Mouse (Mus musculus): ENCODE data around the gene Fstl5. TPM values are rescaled to one million over a fixed set of nuclear protein-coding genes. Genes with fewer than 3 reads are reported as not detected.
"Not testable (repeated sequence)": the region's sequence is repeated elsewhere in the genome, so short reads cannot be mapped to it uniquely, and the experiment has no call there.

The Fstl5 gene
- polyA plus RNA-seq, 1 experiment from 2014 or later = 34.6 TPM

GRCm38 (mm10) chr3:76316991-76317390 is 242.9 kb downstream of the Fstl5 start:
- H3K36me3 ChIP-seq = no peaks in the 10 kb centered on the region
- H3K4me3 ChIP-seq = no peak overlapping the region
- no peak overlapping the region for H3K9ac ChIP-seq (replicated peaks)
- no peak overlapping the region for H3K27ac ChIP-seq (replicated peaks)
- no peak for ATAC-seq (replicated peaks)
- no peaks in the 10 kb centered on the region for H3K9me3 ChIP-seq
- 91% methylated on average over 3 of the region's 3 CpGs for WGBS
- no peak overlapping the region for H3K4me2 ChIP-seq (replicated peaks)
- H3K4me1 ChIP-seq = no peaks in the 10 kb centered on the region
- H3K27me3 ChIP-seq = no peaks in the 10 kb centered on the region

DNA sequence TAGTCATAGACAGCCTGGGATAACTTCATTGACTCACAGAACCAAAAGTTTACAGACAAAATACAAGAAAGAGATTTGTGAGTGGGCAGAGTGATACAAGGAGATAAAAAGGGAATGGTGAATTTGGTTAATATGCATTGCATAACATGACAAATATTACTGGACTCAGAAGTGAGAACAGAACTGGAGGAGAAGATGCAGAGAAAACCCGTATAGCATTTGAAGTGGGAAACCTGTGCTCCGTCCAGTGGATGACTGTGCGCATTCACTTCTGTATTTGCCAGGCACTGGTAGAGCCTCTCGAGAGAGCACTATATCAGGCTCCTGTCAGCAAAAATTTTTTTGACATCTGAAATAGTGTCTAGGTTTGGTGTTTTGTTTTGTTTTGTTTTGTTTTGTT is 245.5 kb downstream of the Fstl5 start:
- no peak overlapping the region for H3K4me2 ChIP-seq (replicated peaks)
- ATAC-seq (replicated peaks) = no peak

GRCm38 (mm10) chr3:76322431-76322830 is 248.4 kb downstream of the Fstl5 start:
- 83% methylated on average over 1 of the region's 1 CpGs for WGBS
- Histone ChIP-seq H3K4me3 (no peak overlapping the region), H3K27me3 (no peaks in the 10 kb centered on the region), H3K27ac (replicated peaks) (no peak overlapping the region), H3K9me3 (no peaks in the 10 kb centered on the region), H3K36me3 (no peaks in the 10 kb centered on the region), H3K4me2 (replicated peaks) (no peak overlapping the region), H3K9ac (replicated peaks) (no peak overlapping the region), H3K4me1 (no peaks in the 10 kb centered on the region)
- no peak for ATAC-seq (replicated peaks)

More for the DNA sequence above, 245.5 kb downstream of the Fstl5 start:
- Histone ChIP-seq H3K36me3 (no peaks in the 10 kb centered on the region), H3K27me3 (no peaks in the 10 kb centered on the region), H3K4me1 (no peaks in the 10 kb centered on the region), H3K9ac (replicated peaks) (no peak overlapping the region), H3K9me3 (no peaks in the 10 kb centered on the region), H3K27ac (replicated peaks) (no peak overlapping the region), H3K4me3 (no peak overlapping the region)
- 95% methylated on average over 4 of the region's 4 CpGs for WGBS

DNA sequence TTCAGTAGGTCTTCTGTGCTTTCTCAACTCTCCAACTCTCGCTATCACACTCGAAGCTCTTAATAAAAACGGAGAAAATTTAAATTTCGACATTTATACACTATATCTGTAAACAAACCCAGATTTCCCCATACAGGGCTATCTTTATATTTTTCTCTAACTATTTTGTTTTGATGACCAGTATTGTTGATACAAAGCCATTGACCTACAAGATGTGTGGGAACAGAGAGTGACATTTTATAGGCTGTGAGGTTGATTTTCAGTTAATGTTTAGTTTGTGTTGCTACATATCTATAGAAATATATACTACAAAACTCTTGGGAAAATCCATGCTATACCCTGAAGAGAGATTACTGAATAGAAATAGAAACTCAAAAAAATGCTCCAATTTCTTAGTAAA is 262.9 kb downstream of the Fstl5 start:
- Histone ChIP-seq H3K27me3 (no peaks in the 10 kb centered on the region), H3K36me3 (no peaks in the 10 kb centered on the region), H3K4me1 (no peaks in the 10 kb centered on the region), H3K9ac (replicated peaks) (no peak overlapping the region), H3K4me2 (replicated peaks) (no peak overlapping the region), H3K27ac (replicated peaks) (no peak overlapping the region), H3K4me3 (no peak overlapping the region), H3K9me3 (no peaks in the 10 kb centered on the region)
- no peak for ATAC-seq (replicated peaks)
- 90% methylated on average over 4 of the region's 4 CpGs for WGBS

GRCm38 (mm10) chr3:76367000-76367399 is 292.9 kb downstream of the Fstl5 start:
- Histone ChIP-seq H3K27ac (replicated peaks) (no peak overlapping the region), H3K4me1 (no peaks in the 10 kb centered on the region), H3K27me3 (no peaks in the 10 kb centered on the region), H3K36me3 (no peaks in the 10 kb centered on the region), H3K4me3 (no peak overlapping the region), H3K4me2 (replicated peaks) (no peak overlapping the region), H3K9ac (replicated peaks) (no peak overlapping the region), H3K9me3 (no peaks in the 10 kb centered on the region)
- no peak for ATAC-seq (replicated peaks)

DNA sequence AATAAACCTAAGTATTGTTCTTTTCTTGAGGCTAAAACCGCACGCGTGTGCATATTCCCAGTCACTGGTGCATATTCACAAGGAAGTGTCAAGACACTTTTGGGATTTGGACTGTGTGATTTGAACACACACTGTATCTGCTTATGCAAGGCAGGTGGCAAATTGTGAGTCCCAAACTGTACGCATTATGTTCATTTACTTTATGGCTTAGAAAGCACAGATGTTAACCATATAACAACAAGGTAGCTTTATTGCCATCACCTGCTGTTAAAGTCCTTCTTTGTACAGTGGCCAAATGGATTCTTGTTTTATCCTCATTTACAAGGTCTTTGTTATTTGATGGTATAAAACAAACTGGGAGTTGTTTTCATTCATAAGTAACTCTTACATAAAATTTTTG is 295.8 kb downstream of the Fstl5 start:
- no peaks in the 10 kb centered on the region for H3K9me3 ChIP-seq
- WGBS = 88% methylated on average over 4 of the region's 4 CpGs
- H3K9ac ChIP-seq (replicated peaks) = no peak overlapping the region
- H3K4me2 ChIP-seq (replicated peaks) = no peak overlapping the region
- no peaks in the 10 kb centered on the region for H3K36me3 ChIP-seq
- no peak for ATAC-seq (replicated peaks)
- H3K27me3 ChIP-seq = no peaks in the 10 kb centered on the region
- H3K4me3 ChIP-seq = no peak overlapping the region
- H3K4me1 ChIP-seq = no peaks in the 10 kb centered on the region
- no peak overlapping the region for H3K27ac ChIP-seq (replicated peaks)

- Histone ChIP-seq H3K9me3 (no peaks in the 10 kb centered on the region), H3K4me2 (replicated peaks) (no peak overlapping the region), H3K27me3 (no peaks in the 10 kb centered on the region), H3K9ac (replicated peaks) (no peak overlapping the region), H3K4me3 (no peak overlapping the region), H3K36me3 (no peaks in the 10 kb centered on the region), H3K27ac (replicated peaks) (no peak overlapping the region), H3K4me1 (0 out of 2 replicates have a peak, but pooled peaks cover 3% of the 10 kb centered on the region)
- ATAC-seq (replicated peaks) = peak; percentile 32
- WGBS = 74% methylated on average over 6 of the region's 6 CpGs
These were observed 354.8 kb downstream of the Fstl5 start for GRCm38 (mm10) chr3:76428775-76429372.

DNA sequence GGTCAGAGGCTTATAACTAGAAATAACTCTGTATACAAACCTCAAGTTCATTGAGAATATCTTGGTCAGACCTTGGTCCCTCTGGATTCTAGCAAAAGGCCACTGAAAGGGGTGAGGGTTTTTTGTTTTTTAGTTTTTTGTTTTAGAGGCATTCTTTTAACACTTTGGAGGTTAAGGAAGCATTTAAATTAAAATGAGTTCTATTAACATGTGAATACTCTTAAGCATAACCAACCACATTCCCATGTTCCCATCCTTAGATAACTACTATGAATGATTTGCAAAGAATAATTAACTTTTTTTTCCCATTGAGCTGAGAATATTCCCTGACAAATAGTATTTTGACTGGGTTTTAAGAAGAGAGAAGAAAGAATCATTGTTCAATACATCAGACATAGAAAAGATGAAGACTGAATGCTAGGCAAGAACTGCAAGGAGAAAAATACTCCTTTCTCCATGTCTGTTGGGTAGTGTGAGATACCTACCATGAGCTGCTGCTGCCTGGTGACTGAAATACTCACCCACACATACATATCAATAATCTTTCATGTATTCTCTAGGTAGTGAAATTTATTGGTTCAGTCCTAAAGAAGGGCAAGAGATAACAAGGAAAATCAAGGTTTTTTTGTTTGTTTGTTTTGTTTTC is 393.3 kb downstream of the Fstl5 start:
- no peak overlapping the region for H3K4me3 ChIP-seq
- no peaks in the 10 kb centered on the region for H3K36me3 ChIP-seq
- no peaks in the 10 kb centered on the region for H3K27me3 ChIP-seq
- no peak overlapping the region for H3K4me2 ChIP-seq (replicated peaks)
- ATAC-seq (replicated peaks) = peak; percentile 76
- H3K9me3 ChIP-seq = no peaks in the 10 kb centered on the region
- H3K9ac ChIP-seq (replicated peaks) = no peak overlapping the region
- 0 out of 2 replicates have a peak, but pooled peaks cover 6% of the 10 kb centered on the region for H3K4me1 ChIP-seq
- peak overlapping the region; percentile 55; the same call in 1 of the 2 replicates for H3K27ac ChIP-seq (replicated peaks)

- no peaks in the 10 kb centered on the region for H3K9me3 ChIP-seq
- no peak overlapping the region for H3K4me2 ChIP-seq (replicated peaks)
- H3K27me3 ChIP-seq = no peaks in the 10 kb centered on the region
- ATAC-seq (replicated peaks) = peak; percentile 72
- H3K27ac ChIP-seq (replicated peaks) = peak overlapping the region; percentile 55
- H3K4me1 ChIP-seq = 0 out of 2 replicates have a peak, but pooled peaks cover 6% of the 10 kb centered on the region
- no peak overlapping the region for H3K9ac ChIP-seq (replicated peaks)
- H3K36me3 ChIP-seq = no peaks in the 10 kb centered on the region
- no peak overlapping the region for H3K4me3 ChIP-seq
- WGBS = 18% methylated on average over 1 of the region's 1 CpGs
These were observed 394.1 kb downstream of the Fstl5 start for GRCm38 (mm10) chr3:76468147-76468546.

DNA sequence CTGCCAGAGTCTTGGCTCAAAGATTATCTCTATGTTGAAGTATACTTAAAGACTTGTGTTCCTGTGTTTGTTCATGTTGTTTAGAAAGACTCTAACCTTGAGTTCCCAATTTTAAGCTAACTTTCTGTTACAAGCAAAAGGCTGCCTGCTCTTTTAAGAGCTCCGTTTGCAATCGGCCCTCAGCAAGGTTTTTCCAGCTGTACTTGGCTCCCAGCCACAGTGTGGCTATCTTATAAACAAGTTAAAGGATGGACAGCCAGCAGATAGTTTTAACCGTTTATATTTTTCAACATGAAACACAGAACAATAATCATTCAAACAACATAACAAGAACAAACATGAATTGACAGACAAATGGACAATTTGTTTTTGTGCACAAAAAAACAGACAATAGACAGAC is 433.8 kb downstream of the Fstl5 start:
- WGBS = 81% methylated on average over 3 of the region's 3 CpGs

DNA sequence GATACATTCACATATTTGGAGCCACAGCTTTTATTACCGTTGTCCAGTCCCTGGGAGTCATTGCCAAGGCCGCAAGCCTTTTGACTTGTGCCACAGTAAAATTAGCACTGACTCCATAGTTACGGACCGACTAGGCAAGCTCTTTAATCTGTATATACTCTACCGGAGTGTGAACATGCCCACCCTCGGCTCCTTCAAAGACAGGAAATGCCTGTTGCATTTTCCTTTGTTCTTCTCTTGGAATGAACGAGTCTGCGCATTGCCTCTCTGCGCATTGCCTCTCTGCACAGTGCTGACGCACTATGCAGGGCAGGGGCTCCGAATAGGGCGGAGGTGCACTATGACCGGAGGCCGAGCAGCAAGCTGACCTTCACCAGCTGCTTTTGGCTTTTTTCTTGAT is 434.7 kb downstream of the Fstl5 start:
- Histone ChIP-seq H3K9me3 (no peaks in the 10 kb centered on the region), H3K4me3 (no peak overlapping the region), H3K27me3 (no peaks in the 10 kb centered on the region), H3K27ac (replicated peaks) (no peak overlapping the region), H3K4me2 (replicated peaks) (no peak overlapping the region), H3K9ac (replicated peaks) (no peak overlapping the region), H3K4me1 (no peaks in the 10 kb centered on the region), H3K36me3 (no peaks in the 10 kb centered on the region)
- ATAC-seq (replicated peaks) = no peak
- WGBS = 93% methylated on average over 14 of the region's 14 CpGs

More for the DNA sequence above, 433.8 kb downstream of the Fstl5 start:
- ATAC-seq (replicated peaks); H3K4me3 ChIP-seq; H3K9ac ChIP-seq (replicated peaks); H3K4me2 ChIP-seq (replicated peaks); H3K27ac ChIP-seq (replicated peaks); H3K36me3 ChIP-seq; H3K9me3 ChIP-seq; H3K4me1 ChIP-seq; H3K27me3 ChIP-seq: not testable (repeated sequence)

DNA sequence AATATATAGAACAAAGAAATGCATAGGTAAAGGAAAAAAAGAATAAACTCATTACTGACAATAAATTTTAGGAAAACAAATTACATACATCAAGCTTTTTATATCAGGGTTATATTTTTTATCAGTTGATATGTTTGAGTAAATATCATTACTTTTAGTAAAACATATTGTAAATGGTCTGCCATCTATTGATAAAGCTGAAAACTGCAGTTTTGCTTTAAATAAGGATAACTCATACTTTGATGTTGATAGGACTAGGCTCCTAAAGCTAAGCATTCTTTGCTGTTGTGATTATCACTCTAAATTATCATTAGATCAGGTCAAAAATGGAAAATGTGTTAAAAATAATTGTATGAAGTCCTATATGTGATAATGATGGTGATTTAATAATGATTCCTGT is 493.3 kb downstream of the Fstl5 start:
- Histone ChIP-seq H3K9me3 (no peaks in the 10 kb centered on the region), H3K4me1 (no peaks in the 10 kb centered on the region), H3K36me3 (no peaks in the 10 kb centered on the region), H3K27me3 (no peaks in the 10 kb centered on the region), H3K4me2 (replicated peaks) (no peak overlapping the region), H3K4me3 (no peak overlapping the region), H3K27ac (replicated peaks) (no peak overlapping the region), H3K9ac (replicated peaks) (no peak overlapping the region)
- no peak for ATAC-seq (replicated peaks)

DNA sequence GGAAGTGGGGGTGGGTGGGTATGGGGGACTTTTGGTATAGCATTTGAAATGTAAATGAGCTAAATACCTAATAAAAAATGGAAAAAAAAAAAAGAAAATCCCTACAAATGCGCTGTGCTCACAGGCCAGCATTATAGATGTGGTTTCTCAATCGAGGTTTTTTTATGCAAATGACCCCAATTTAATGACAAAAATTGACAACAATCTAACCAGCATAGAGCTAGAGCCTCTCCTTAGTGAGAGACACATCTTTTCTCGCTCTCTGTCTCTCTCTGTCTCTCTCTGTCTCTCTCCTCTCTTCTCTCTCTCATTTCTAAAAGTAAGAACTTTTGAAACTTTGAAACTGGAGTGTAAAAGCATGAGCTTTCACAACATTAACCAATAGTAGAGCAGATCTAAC is 498.4 kb downstream of the Fstl5 start:
- WGBS = 49% methylated on average over 3 of the region's 3 CpGs
- Histone ChIP-seq H3K36me3 (no peaks in the 10 kb centered on the region), H3K4me3 (no peak overlapping the region), H3K9me3 (no peaks in the 10 kb centered on the region), H3K4me1 (no peaks in the 10 kb centered on the region), H3K27ac (replicated peaks) (no peak overlapping the region), H3K9ac (replicated peaks) (no peak overlapping the region), H3K4me2 (replicated peaks) (no peak overlapping the region), H3K27me3 (no peaks in the 10 kb centered on the region)
- no peak for ATAC-seq (replicated peaks)
